Mouse (Mus musculus): ENCODE data around the gene Tfr2.

- no peak for TF ChIP-seq CTCF (IDR thresholded peaks at IDR 0.05; ENCODE audit: low read depth, low read length)
- TF ChIP-seq POLR2A (IDR thresholded peaks at IDR 0.05; ENCODE audit: extremely low read depth, insufficient read depth, low read length), result no peak
These were observed 20.9 kb downstream of the Tfr2 start for GRCm38 (mm10) chr5:137590507-137590906.
